Mouse (Mus musculus) heart, adult 8-10 months (tissue): Measurements from ENCODE around the gene Smok2b. TPM values are rescaled to one million over a fixed set of nuclear protein-coding genes. Genes with fewer than 3 reads are reported as not detected.
"Not testable (repeated sequence)": the region's sequence is repeated elsewhere in the genome, so short reads cannot be mapped to it uniquely, and the experiment has no call there.

Source experiments
- DNase-seq: peaks from one replicate; pipeline ENCODE4 v3.0.0; 2022; ENCODE audit warnings: low spot score
- total RNA-seq, 4 experiments: library from RNA; stranded (reverse); gene quantifications; 2 replicates each; pipeline ENCODE4 v1.2.4; 2022

Gene Smok2b
- total RNA-seq, 4 experiments from 2014 or later = not detected

- DNase-seq = not testable (repeated sequence)
These were observed 11.0 kb downstream of the Smok2b start for GRCm38 (mm10) chr17:13240807-13241727.

- not testable (repeated sequence) for DNase-seq
These were observed 24.7 kb downstream of the Smok2b start for GRCm38 (mm10) chr17:13254786-13255185.

Other genes starting within 250 kb of the Smok2b start
- gene Wtap, start 236.1 kb upstream of the Smok2b start, total RNA-seq = 10 to 100 TPM; 31.7 to 33.9 (median 32.4) TPM
- gene Sod2, start 223.4 kb upstream of the Smok2b start, total RNA-seq = 1,000 to 10,000 TPM; 1,030 to 1,116 (median 1,059) TPM
- gene Gpr31b, start 178.0 kb upstream of the Smok2b start, total RNA-seq = not detected
- gene Tcp10b, start 169.2 kb upstream of the Smok2b start, total RNA-seq = under 1 TPM in 2 of 4 experiments, not detected in 2; 0.11 to 0.34 TPM
- gene Unc93a, start 98.4 kb upstream of the Smok2b start, total RNA-seq = not detected
- not detected for gene Smok2a, start 9.1 kb upstream of the Smok2b start, total RNA-seq
- not detected for gene Tcp10c, start 124.3 kb downstream of the Smok2b start, total RNA-seq